In genomic region chr8:47693119-47693518, GRCm38 (mm10) we compare ENCODE assay signal across 8 mouse cellular contexts. TPM values are rescaled to one million over a fixed set of nuclear protein-coding genes. Genes with fewer than 3 reads are reported as not detected.
A peak's percentile ranks its signal among the peaks of the same experiment; 100 is the strongest.
DNase-seq lines count a peak whose midpoint lies in the region; ATAC-seq and TF ChIP-seq lines count a peak whose summit lies in the region.

No protein-coding gene starts in this region.

- in situ Hi-C loops in ES-E14 (cut with MboI; ENCODE audit: low sequenced_read_pairs in 2 of 2, unreplicated experiment in 2 of 2): no loop called here

- peak; percentile 86 for DNase-seq in CD4-positive, CD25-positive, alpha-beta regulatory T cell, adult 2 months (ENCODE audit: low read depth, low spot score)
- peak; percentile 64 for DNase-seq in ES-E14 (ENCODE audit: low read depth, low spot score)
- DNase-seq in c-Kit-positive CD71-positive TER-119-negative erythroid progenitor cells, embryonic 14.5 days (ENCODE audit: low read depth): peak; percentile 70
- peak; percentile 70 for DNase-seq in gastrocnemius, adult 8-10 months (ENCODE audit: low spot score in 2 of 2)
- peak; percentile 63 for DNase-seq in layer of hippocampus, adult 9-11 months
- DNase-seq in lung, postnatal 4 days: peak; percentile 54 to 81
- peak; percentile 27 to 80 for DNase-seq in spleen, adult 18-20 months

- no peak for ATAC-seq in erythroblast, adult 5-6 weeks (replicated peaks; ENCODE audit: low FRiP score, poor library complexity, severe bottlenecking)

- no peak overlapping the region for H3K9ac ChIP-seq in ES-E14 (ENCODE audit: insufficient read depth, low read depth, low read length, poor library complexity, severe bottlenecking)

- H3K4me1 ChIP-seq in ES-E14 (ENCODE audit: control insufficient read depth in 2 of 2, insufficient read depth in 2 of 2, low read length in 2 of 2, poor library complexity in 1 of 2): peaks cover 4 to 18% of the 10 kb centered on the region in 2 experiments

- H3K27ac ChIP-seq in ES-E14 (ENCODE audit: insufficient read depth, low read depth, low read length, poor library complexity, severe bottlenecking): no peak overlapping the region

- no peak overlapping the region for H3K4me3 ChIP-seq in ES-E14 (ENCODE audit: insufficient read depth in 1 of 2, low read depth in 1 of 2, low read length in 2 of 2, poor library complexity in 1 of 2, severe bottlenecking in 1 of 2)

- no peaks in the 10 kb centered on the region for H3K36me3 ChIP-seq in ES-E14 (ENCODE audit: control insufficient read depth, insufficient read depth, low read length, poor library complexity, severe bottlenecking)

- no peaks in the 10 kb centered on the region for H3K9me3 ChIP-seq in ES-E14 (ENCODE audit: control insufficient read depth, insufficient read depth, low read depth, low read length)

TF ChIP-seq in ES-E14, 5 proteins besides CTCF, POLR2A, EP300 and RAD21:
- 0 out of 2 replicates have a peak, but pooled peaks have one; percentile 18 for TF ChIP-seq ZC3H11A (IDR thresholded peaks at IDR 0.05; ENCODE audit: borderline replicate concordance, low read depth, low read length)
- no peak for TF ChIP-seq HCFC1 (IDR thresholded peaks at IDR 0.05; ENCODE audit: borderline replicate concordance, insufficient read depth, low read length)
TF ChIP-seq in ES-E14: peak in this region for 1.

RNA-seq across cellular contexts. Expression of gene Ing2, which starts 17.8 kb away (rescaled TPM):
- total RNA-seq in ES-E14 (2012; rRNA removed): 10.9 and 12.2 TPM in 2 replicates
- 10 to 100 TPM; 13.8 to 19.0 (median 17.7) TPM for total RNA-seq in gastrocnemius, adult 8-10 months (2022)
- total RNA-seq in erythroblast, adult 5-6 weeks (2015; ENCODE audit: low replicate concordance): 4.6 and 12.9 TPM in 2 replicates
- total RNA-seq in erythroblast, adult 5-6 weeks (2017; ENCODE audit: low replicate concordance): 5.4 and 12.4 TPM in 2 replicates

RNA-seq across cellular contexts. Expression of gene Cdkn2aip, which starts 20.6 kb away (rescaled TPM):
- total RNA-seq in ES-E14 (2012; rRNA removed): 14.9 TPM in 2 replicates
- total RNA-seq in gastrocnemius, adult 8-10 months (2022): 1 to 10 TPM; 5.0 to 5.9 (median 5.1) TPM
- 4.8 and 6.7 TPM in 2 replicates for total RNA-seq in erythroblast, adult 5-6 weeks (2015; ENCODE audit: low replicate concordance)
- total RNA-seq in erythroblast, adult 5-6 weeks (2017; ENCODE audit: low replicate concordance): 10.6 and 12.1 TPM in 2 replicates
